Mouse (Mus musculus) ES-Bruce4 (cell line): ENCODE data around the gene Atmin.
A peak's percentile ranks its signal among the peaks of the same experiment; 100 is the strongest.

Source experiments
- CTCF ChIP-seq: IDR thresholded peaks from one replicate; pipeline ENCODE4 v1.8.1; 2011; ENCODE audit warnings: low read depth, low read length
- EP300 ChIP-seq: IDR thresholded peaks from 2 replicates; pipeline ENCODE4 v1.6.1; 2011; ENCODE audit warnings: low read depth, low read length; ENCODE audit not compliant: insufficient read depth

DNA sequence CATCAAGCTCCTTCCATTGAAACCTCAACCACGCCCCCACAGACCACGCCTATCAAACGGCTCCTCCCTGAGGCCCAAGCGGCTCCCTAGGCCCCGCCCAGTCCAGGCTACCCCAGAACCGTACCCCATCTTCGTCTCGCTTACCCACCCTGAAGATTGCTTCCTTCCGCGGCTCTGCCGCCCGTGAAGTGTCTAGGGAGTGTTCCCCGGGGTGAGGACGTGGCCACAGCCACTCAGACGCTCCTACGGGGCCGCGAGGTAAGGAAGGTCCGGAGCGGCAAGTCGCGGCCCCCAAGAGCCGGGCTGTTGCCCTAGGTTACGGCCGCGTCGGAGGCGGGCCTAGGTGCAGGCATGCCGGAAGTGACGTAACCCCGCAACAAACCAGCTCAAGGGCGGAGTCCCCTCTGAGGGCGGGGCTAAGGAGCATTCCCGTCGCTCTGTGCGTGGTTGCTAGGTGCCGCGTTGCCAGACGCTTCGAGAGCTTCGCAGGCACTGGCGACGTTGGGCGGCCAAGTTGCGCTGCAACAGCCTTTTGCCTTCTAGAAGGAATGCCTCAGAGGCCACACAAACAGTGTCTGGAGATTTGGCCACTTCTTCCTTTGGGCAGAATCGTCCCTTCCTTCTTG is 35.6 kb downstream of the Atmin start, which contains the start of gene 1700030J22Rik:
- TF ChIP-seq CTCF = peak; percentile 21
- TF ChIP-seq EP300 = no peak
